Mouse (Mus musculus) brown adipose tissue, adult 24 weeks (tissue): ENCODE measurements around the gene Zc3h12d. TPM values are rescaled to one million over a fixed set of nuclear protein-coding genes. Genes with fewer than 3 reads are reported as not detected.
A peak's percentile ranks its signal among the peaks of the same experiment; 100 is the strongest.

Experiments used
- H3K27ac ChIP-seq: fragments of 200-500 bp; replicated peaks from 2 replicates; pipeline ENCODE4 v1.5.1; 2012; ENCODE audit warnings: low read depth, mild to moderate bottlenecking, low read length
- H3K4me1 ChIP-seq: fragments of 200-500 bp; 2 replicates; pipeline ENCODE4 v1.6.1; 2012; ENCODE audit warnings: low read length, mixed read lengths; ENCODE audit not compliant: control insufficient read depth, insufficient read depth, insufficient read length
- H3K4me3 ChIP-seq: fragments of 200-500 bp; 2 replicates; pipeline ENCODE4 v1.5.1; 2012; ENCODE audit warnings: low read depth, mild to moderate bottlenecking, low read length, moderate library complexity; ENCODE audit not compliant: insufficient read depth
- polyA plus RNA-seq: library from polyadenylated mRNA; stranded (reverse); fragments of >200 nt; gene quantifications from 2 replicates; pipeline ENCODE4 v1.2.4, GENCODE M21; 2012; ENCODE audit not compliant: missing spikeins, insufficient read depth, insufficient read length

Gene Zc3h12d
- 0.29 and 0.32 TPM in 2 replicates for polyA plus RNA-seq

- H3K4me1 ChIP-seq = peaks cover 6% of the 10 kb centered on the region
- peak within 1 kb of the TSS; percentile 37 for H3K4me3 ChIP-seq
- H3K27ac ChIP-seq = peak within 1 kb of the TSS; percentile 39
These were observed at the start of gene Zc3h12d for GRCm38 (mm10) chr10:7832171-7832676. Zc3h12d (plus strand) TSS chr10:7832470.

DNA sequence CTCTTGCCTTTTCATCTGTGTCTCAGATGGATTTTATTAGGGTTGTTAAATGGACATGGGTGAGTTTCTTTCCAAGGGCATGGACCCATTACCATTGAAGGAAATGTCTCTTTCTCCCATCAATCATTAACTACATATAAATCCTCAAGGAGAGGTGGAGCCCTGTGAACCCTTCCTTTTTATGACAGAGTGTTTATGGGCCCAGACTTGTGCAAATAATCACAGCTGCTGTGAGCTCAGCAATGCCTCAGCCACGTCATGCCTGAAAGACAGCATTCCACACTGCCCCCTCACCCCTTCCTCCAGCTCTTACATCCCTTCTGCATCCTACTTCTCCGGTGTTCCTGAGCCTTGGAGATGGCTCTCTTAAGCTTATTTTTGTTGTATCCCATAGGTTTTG lies 45.0 kb upstream of the Zc3h12d start:
- no peak overlapping the region for H3K4me3 ChIP-seq
- no peaks in the 10 kb centered on the region for H3K4me1 ChIP-seq
- no peak overlapping the region for H3K27ac ChIP-seq

- H3K27ac ChIP-seq = peak overlapping the region; percentile 64
- peak overlapping the region; percentile 89 for H3K4me3 ChIP-seq
- H3K4me1 ChIP-seq = no peaks in the 10 kb centered on the region; the same call in 1 of the 2 replicates
These were observed 40.0 kb upstream of the Zc3h12d start for GRCm38 (mm10) chr10:7792254-7792750.

GRCm38 (mm10) chr10:7792751-7793385 lies 39.4 kb upstream of the Zc3h12d start, which contains the start of the genes Ginm1 and Ppil4:
Ginm1 (minus strand) TSS chr10:7792824.
Ppil4 (plus strand) TSS chr10:7792891.
- peak within 1 kb of the TSS; percentile 70 for H3K27ac ChIP-seq
- H3K4me3 ChIP-seq = peak within 1 kb of the TSS; percentile 89
- no peaks in the 10 kb centered on the region; the same call in 1 of the 2 replicates for H3K4me1 ChIP-seq

GRCm38 (mm10) chr10:7801258-7801657 lies 31.0 kb upstream of the Zc3h12d start:
- H3K4me1 ChIP-seq = no peaks in the 10 kb centered on the region
- H3K4me3 ChIP-seq = no peak overlapping the region
- no peak overlapping the region for H3K27ac ChIP-seq

- Histone ChIP-seq H3K27ac (no peak overlapping the region), H3K4me1 (no peaks in the 10 kb centered on the region), H3K4me3 (no peak overlapping the region)
These were observed 29.6 kb upstream of the Zc3h12d start for GRCm38 (mm10) chr10:7802519-7803140.

- H3K27ac ChIP-seq = no peak overlapping the region
These were observed 22.3 kb upstream of the Zc3h12d start for GRCm38 (mm10) chr10:7809937-7810336.

GRCm38 (mm10) chr10:7816476-7816875 lies 15.8 kb upstream of the Zc3h12d start:
- no peak overlapping the region for H3K4me3 ChIP-seq
- no peak overlapping the region for H3K27ac ChIP-seq
- no peaks in the 10 kb centered on the region for H3K4me1 ChIP-seq

More at GRCm38 (mm10) chr10:7809937-7810336, 22.3 kb upstream of the Zc3h12d start:
- Histone ChIP-seq H3K4me3 (no peak overlapping the region), H3K4me1 (no peaks in the 10 kb centered on the region)

- H3K4me1 ChIP-seq = no peaks in the 10 kb centered on the region
These were observed 13.6 kb upstream of the Zc3h12d start for GRCm38 (mm10) chr10:7818676-7819075.

DNA sequence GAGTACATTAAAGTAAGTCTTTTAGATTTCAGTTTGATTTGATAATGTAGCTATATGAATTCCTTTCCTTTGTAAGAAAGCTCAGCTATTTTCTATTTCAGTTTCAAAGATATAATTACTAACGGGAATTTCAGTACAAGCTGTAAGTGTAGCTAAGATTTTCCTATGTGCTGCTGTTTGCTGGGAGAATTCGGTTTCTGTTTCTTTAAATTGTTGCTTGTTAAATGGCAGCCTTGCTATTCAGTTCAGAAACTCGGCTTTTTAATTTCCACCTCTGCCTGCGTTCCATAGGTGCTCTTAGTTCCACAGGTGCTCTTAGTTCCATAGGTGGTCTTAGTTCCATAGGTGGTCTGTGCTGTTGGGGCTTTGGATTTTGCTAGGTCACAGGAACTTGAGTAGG lies 13.1 kb upstream of the Zc3h12d start:
- no peak overlapping the region for H3K4me3 ChIP-seq

More at GRCm38 (mm10) chr10:7818676-7819075, 13.6 kb upstream of the Zc3h12d start:
- no peak overlapping the region for H3K4me3 ChIP-seq
- no peak overlapping the region for H3K27ac ChIP-seq

GRCm38 (mm10) chr10:7819603-7820002 lies 12.7 kb upstream of the Zc3h12d start:
- Histone ChIP-seq H3K4me3 (no peak overlapping the region), H3K27ac (no peak overlapping the region)

More for the DNA sequence above, 13.1 kb upstream of the Zc3h12d start:
- Histone ChIP-seq H3K4me1 (no peaks in the 10 kb centered on the region), H3K27ac (no peak overlapping the region)

GRCm38 (mm10) chr10:7820171-7820570 lies 12.1 kb upstream of the Zc3h12d start:
- no peak overlapping the region for H3K4me3 ChIP-seq
- H3K27ac ChIP-seq = no peak overlapping the region
- H3K4me1 ChIP-seq = no peaks in the 10 kb centered on the region

More at GRCm38 (mm10) chr10:7819603-7820002, 12.7 kb upstream of the Zc3h12d start:
- no peaks in the 10 kb centered on the region for H3K4me1 ChIP-seq

GRCm38 (mm10) chr10:7821981-7822380 lies 10.3 kb upstream of the Zc3h12d start:
- Histone ChIP-seq H3K4me3 (no peak overlapping the region), H3K27ac (no peak overlapping the region), H3K4me1 (no peaks in the 10 kb centered on the region)

DNA sequence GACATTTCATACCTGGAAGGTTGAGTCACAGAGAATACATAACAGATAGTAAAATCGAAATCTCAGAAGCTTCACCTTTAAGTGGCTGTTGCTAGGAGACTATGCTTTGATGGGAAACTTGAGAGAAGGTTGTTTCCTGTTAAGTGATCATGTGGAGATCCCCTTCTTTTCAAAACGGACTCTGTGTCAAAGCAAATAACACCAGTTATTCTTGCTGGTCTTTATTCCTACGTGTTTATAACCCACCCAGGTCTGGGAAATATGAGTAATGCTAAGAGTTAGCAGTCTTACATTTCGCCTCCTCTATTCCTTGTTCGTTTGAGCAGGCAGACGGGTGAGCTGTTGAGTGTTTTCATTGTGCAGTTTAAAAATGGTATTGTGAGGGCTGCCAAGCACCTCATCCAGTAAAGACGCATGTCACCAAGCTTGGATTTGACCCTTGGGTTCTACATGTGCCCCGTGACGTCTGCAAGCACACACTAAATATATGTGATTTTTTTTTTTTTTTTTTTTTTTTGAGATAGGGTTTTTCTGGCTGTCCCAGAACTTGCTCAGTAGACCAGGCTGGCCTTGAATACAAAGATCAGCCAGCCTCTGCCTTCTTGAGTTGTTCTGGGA lies 7.5 kb upstream of the Zc3h12d start:
- Histone ChIP-seq H3K27ac (no peak overlapping the region), H3K4me3 (no peak overlapping the region), H3K4me1 (no peaks in the 10 kb centered on the region)

DNA sequence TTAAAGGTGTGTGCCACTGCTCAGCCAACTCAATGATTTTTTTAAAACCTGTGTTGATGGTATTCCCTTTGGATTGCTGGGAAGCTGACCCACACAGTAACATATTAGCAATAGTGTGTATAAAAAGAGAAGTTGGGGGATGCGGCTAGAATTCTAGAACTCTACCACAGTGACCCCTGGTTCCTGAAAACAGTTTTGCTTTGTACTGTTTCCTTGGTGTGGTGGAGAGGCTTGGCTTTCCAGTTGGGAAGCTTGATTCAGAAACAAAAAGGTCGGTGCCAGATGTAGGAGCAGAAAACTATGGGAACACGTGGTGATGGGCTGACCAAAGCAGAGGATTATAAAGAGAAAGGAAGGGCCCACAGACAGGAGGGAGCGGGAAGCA lies 7.0 kb upstream of the Zc3h12d start:
- H3K4me1 ChIP-seq = no peaks in the 10 kb centered on the region
- H3K4me3 ChIP-seq = no peak overlapping the region
- H3K27ac ChIP-seq = no peak overlapping the region
